Mouse (Mus musculus): ENCODE data around the gene Stx18. TPM values are rescaled to one million over a fixed set of nuclear protein-coding genes. Genes with fewer than 3 reads are reported as not detected.

Stx18 gene
- polyA plus RNA-seq, 1 experiment from 2014 or later: 15.7 TPM

DNA sequence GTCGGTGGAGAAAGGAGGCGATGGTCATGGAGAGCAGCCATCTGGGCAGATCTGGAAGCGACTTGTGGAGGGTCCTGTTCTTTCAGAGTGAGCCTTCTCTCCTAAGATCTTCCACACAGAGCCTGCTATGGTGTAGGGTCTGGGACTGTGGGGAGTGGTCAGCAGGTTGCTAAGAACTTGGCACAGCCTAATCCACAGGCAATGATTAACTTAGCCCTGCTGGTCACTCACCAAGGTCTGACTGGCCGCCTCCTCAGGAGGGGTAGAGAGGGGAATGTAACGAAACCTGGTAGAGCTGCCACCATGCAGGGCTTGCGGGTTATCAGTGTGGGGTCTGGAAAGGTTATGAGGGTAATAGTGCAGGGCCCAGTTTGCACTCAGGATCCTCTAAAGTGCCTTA, 102.4 kb downstream of the Stx18 start:
- Histone ChIP-seq H3K36me3 (no peaks in the 10 kb centered on the region), H3K9ac (no peak overlapping the region), H3K27me3 (no peaks in the 10 kb centered on the region), H3K4me1 (replicated peaks) (peaks cover 3% of the 10 kb centered on the region; the same call in 1 of the 2 replicates), H3K4me2 (no peak overlapping the region), H3K4me3 (replicated peaks) (no peak overlapping the region), H3K9me3 (replicated peaks) (no peaks in the 10 kb centered on the region), H3K27ac (no peak overlapping the region)
- ATAC-seq (ENCODE audit: low read depth) (no peak), DNase-seq (no peak)
- WGBS (ENCODE audit: insufficient replicate concordance): 72% methylated on average over 6 of the region's 6 CpGs

GRCm38 (mm10) chr5:38146524-38146923, 108.0 kb downstream of the Stx18 start:
- H3K4me2 ChIP-seq: no peak overlapping the region
- no peaks in the 10 kb centered on the region for H3K9me3 ChIP-seq (replicated peaks)
- no peak for DNase-seq
- no peaks in the 10 kb centered on the region for H3K4me1 ChIP-seq (replicated peaks)
- H3K4me3 ChIP-seq (replicated peaks): no peak overlapping the region
- no peak overlapping the region for H3K9ac ChIP-seq
- no peak for ATAC-seq (ENCODE audit: low read depth)
- H3K27ac ChIP-seq: no peak overlapping the region
- H3K27me3 ChIP-seq: no peaks in the 10 kb centered on the region
- 71% methylated on average over 6 of the region's 6 CpGs for WGBS (ENCODE audit: insufficient replicate concordance)
- H3K36me3 ChIP-seq: no peaks in the 10 kb centered on the region

GRCm38 (mm10) chr5:38151264-38151663, 112.7 kb downstream of the Stx18 start:
- Histone ChIP-seq H3K4me1 (replicated peaks) (no peaks in the 10 kb centered on the region), H3K27ac (no peak overlapping the region), H3K4me2 (no peak overlapping the region), H3K9ac (no peak overlapping the region), H3K36me3 (no peaks in the 10 kb centered on the region), H3K9me3 (replicated peaks) (no peaks in the 10 kb centered on the region), H3K4me3 (replicated peaks) (no peak overlapping the region), H3K27me3 (no peaks in the 10 kb centered on the region; the same call in 1 of the 2 replicates)
- DNase-seq (no peak), ATAC-seq (ENCODE audit: low read depth) (no peak)
- 46% methylated on average over 3 of the region's 3 CpGs for WGBS (ENCODE audit: insufficient replicate concordance)

GRCm38 (mm10) chr5:38152201-38153108, 113.9 kb downstream of the Stx18 start:
- WGBS (ENCODE audit: insufficient replicate concordance): 65% methylated on average over 10 of the region's 10 CpGs
- no peaks in the 10 kb centered on the region for H3K4me1 ChIP-seq (replicated peaks)
- no peaks in the 10 kb centered on the region for H3K9me3 ChIP-seq (replicated peaks)
- no peak overlapping the region for H3K4me2 ChIP-seq
- H3K27ac ChIP-seq: no peak overlapping the region
- no peaks in the 10 kb centered on the region for H3K36me3 ChIP-seq
- ATAC-seq (ENCODE audit: low read depth): no peak
- no peak overlapping the region for H3K4me3 ChIP-seq (replicated peaks)
- no peak for DNase-seq
- H3K27me3 ChIP-seq: peaks cover 11% of the 10 kb centered on the region
- no peak overlapping the region for H3K9ac ChIP-seq

- Histone ChIP-seq H3K36me3 (no peaks in the 10 kb centered on the region), H3K9me3 (replicated peaks) (no peaks in the 10 kb centered on the region), H3K4me3 (replicated peaks) (no peak overlapping the region), H3K9ac (no peak overlapping the region), H3K27ac (no peak overlapping the region), H3K4me1 (replicated peaks) (no peaks in the 10 kb centered on the region), H3K4me2 (no peak overlapping the region), H3K27me3 (peaks cover 23% of the 10 kb centered on the region)
- DNase-seq (no peak), ATAC-seq (ENCODE audit: low read depth) (no peak)
- WGBS (ENCODE audit: insufficient replicate concordance): 51% methylated on average over 5 of the region's 5 CpGs
Measured at GRCm38 (mm10) chr5:38153636-38154035, 115.1 kb downstream of the Stx18 start.

GRCm38 (mm10) chr5:38157481-38158020, 119.0 kb downstream of the Stx18 start:
- Histone ChIP-seq H3K27me3 (peaks cover 61% of the 10 kb centered on the region), H3K27ac (no peak overlapping the region), H3K4me2 (no peak overlapping the region), H3K4me1 (replicated peaks) (no peaks in the 10 kb centered on the region), H3K9me3 (replicated peaks) (no peaks in the 10 kb centered on the region), H3K9ac (no peak overlapping the region), H3K4me3 (replicated peaks) (no peak overlapping the region), H3K36me3 (no peaks in the 10 kb centered on the region)
- 48% methylated on average over 9 of the region's 9 CpGs for whole genome bisulfite sequencing (ENCODE audit: insufficient replicate concordance)
- ATAC-seq (ENCODE audit: low read depth): no peak
- no peak for DNase-seq

- Histone ChIP-seq H3K9ac (no peak overlapping the region), H3K27me3 (peaks cover 69% of the 10 kb centered on the region), H3K36me3 (no peaks in the 10 kb centered on the region), H3K4me3 (replicated peaks) (peak overlapping the region; percentile 50), H3K4me1 (replicated peaks) (no peaks in the 10 kb centered on the region), H3K9me3 (replicated peaks) (no peaks in the 10 kb centered on the region), H3K4me2 (peak overlapping the region; percentile 58), H3K27ac (no peak overlapping the region)
- whole genome bisulfite sequencing (ENCODE audit: insufficient replicate concordance): 7% methylated on average over 17 of the region's 17 CpGs
- DNase-seq (no peak), ATAC-seq (ENCODE audit: low read depth) (no peak)
Measured at GRCm38 (mm10) chr5:38158501-38158946, 120.0 kb downstream of the Stx18 start.

DNA sequence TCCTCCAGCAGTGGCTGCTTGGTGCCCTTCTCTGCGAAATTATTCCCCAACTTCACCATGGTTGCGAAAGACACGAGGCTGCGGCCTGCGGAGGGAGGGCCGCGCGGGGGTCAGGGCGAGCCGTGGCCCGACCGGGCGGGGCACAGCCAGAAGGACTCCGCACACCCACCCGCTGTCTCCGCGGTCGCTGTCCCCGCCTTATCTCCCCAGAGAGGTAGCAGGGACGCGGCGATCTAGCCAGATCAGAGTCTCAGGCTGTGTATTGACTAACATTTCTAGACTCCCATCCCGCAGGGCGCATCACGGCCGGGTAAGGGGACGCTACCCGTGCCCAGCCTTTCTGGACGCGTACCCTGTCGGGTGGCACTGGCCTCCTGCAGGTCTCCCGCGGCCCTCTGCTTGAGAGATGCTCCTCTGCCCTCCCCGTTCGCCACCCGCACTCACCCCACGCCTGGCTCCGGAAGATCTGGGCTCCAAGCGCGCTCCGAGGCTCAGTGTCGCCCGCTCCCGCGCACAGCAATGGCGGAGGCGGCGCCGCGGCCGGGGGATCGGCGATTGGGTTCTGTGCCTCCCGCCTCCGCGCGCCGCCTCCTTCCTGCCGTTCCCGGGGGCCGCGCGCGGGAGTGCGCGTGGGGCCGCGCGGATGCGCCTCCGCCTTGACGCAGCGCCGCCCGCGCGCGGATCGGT, 120.5 kb downstream of the Stx18 start:
- Histone ChIP-seq H3K9me3 (replicated peaks) (no peaks in the 10 kb centered on the region), H3K4me2 (peak overlapping the region; percentile 58), H3K4me1 (replicated peaks) (no peaks in the 10 kb centered on the region), H3K9ac (no peak overlapping the region; the same call in 1 of the 2 replicates), H3K27me3 (peaks cover 72% of the 10 kb centered on the region), H3K4me3 (replicated peaks) (peak overlapping the region; percentile 50), H3K27ac (no peak overlapping the region), H3K36me3 (no peaks in the 10 kb centered on the region)
- DNase-seq (no peak), ATAC-seq (ENCODE audit: low read depth) (no peak)
- under 1% methylated on average over 68 of the region's 79 CpGs for WGBS (ENCODE audit: insufficient replicate concordance)

- Histone ChIP-seq H3K27me3 (peaks cover 72% of the 10 kb centered on the region), H3K9ac (no peak within 1 kb of the TSS; the same call in 1 of the 2 replicates), H3K4me1 (replicated peaks) (no peaks in the 10 kb centered on the region), H3K4me2 (peak within 1 kb of the TSS; percentile 58), H3K27ac (no peak within 1 kb of the TSS), H3K4me3 (replicated peaks) (peak within 1 kb of the TSS; percentile 50), H3K9me3 (replicated peaks) (no peaks in the 10 kb centered on the region), H3K36me3 (no peaks in the 10 kb centered on the region)
- ATAC-seq (ENCODE audit: low read depth) (no peak), DNase-seq (no peak)
- WGBS (ENCODE audit: insufficient replicate concordance): 10% methylated on average over 35 of the region's 35 CpGs
Measured at GRCm38 (mm10) chr5:38159634-38160413, 121.3 kb downstream of the Stx18 start, which contains the start of gene Nsg1. TSS of gene Nsg1 (minus strand) at chr5:38159907.

GRCm38 (mm10) chr5:38168497-38168896, 130.0 kb downstream of the Stx18 start:
- DNase-seq (no peak), ATAC-seq (ENCODE audit: low read depth) (no peak)
- Histone ChIP-seq H3K9me3 (replicated peaks) (no peaks in the 10 kb centered on the region), H3K27me3 (peaks cover 3% of the 10 kb centered on the region), H3K4me1 (replicated peaks) (no peaks in the 10 kb centered on the region), H3K27ac (no peak overlapping the region), H3K4me2 (no peak overlapping the region), H3K4me3 (replicated peaks) (no peak overlapping the region), H3K9ac (no peak overlapping the region), H3K36me3 (no peaks in the 10 kb centered on the region)
- WGBS (ENCODE audit: insufficient replicate concordance): 65% methylated on average over 11 of the region's 11 CpGs

GRCm38 (mm10) chr5:38173766-38174165, 135.2 kb downstream of the Stx18 start:
- Histone ChIP-seq H3K9ac (no peak overlapping the region), H3K27me3 (no peaks in the 10 kb centered on the region), H3K4me3 (replicated peaks) (no peak overlapping the region), H3K9me3 (replicated peaks) (no peaks in the 10 kb centered on the region), H3K36me3 (no peaks in the 10 kb centered on the region), H3K4me1 (replicated peaks) (no peaks in the 10 kb centered on the region), H3K27ac (no peak overlapping the region), H3K4me2 (no peak overlapping the region)
- WGBS (ENCODE audit: insufficient replicate concordance): 39% methylated on average over 5 of the region's 5 CpGs
- DNase-seq (no peak), ATAC-seq (ENCODE audit: low read depth) (no peak)

All from liver, embryonic 13.5 days (tissue).